Mouse (Mus musculus): ENCODE data around the gene Dctd. TPM values are rescaled to one million over a fixed set of nuclear protein-coding genes. Genes with fewer than 3 reads are reported as not detected.

Dctd gene
- polyA plus RNA-seq, 1 experiment from 2014 or later, result 38.3 TPM

- no peaks in the 10 kb centered on the region for H3K4me1 ChIP-seq
- H3K4me2 ChIP-seq (replicated peaks), result no peak overlapping the region
- H3K27ac ChIP-seq, result no peak overlapping the region
- H3K4me3 ChIP-seq, result no peak overlapping the region
- H3K27me3 ChIP-seq, result no peaks in the 10 kb centered on the region
- 0 out of 2 replicates have a peak, but pooled peaks cover 4% of the 10 kb centered on the region for H3K9me3 ChIP-seq
- H3K36me3 ChIP-seq, result no peaks in the 10 kb centered on the region
- ATAC-seq (ENCODE audit: low FRiP score, low read depth), result no peak
- 93% methylated on average over 9 of the region's 9 CpGs for WGBS
- no peak overlapping the region for H3K9ac ChIP-seq
Measured at GRCm38 (mm10) chr8:48199171-48199570, 100.3 kb downstream of the Dctd start.

- no peak overlapping the region for H3K27ac ChIP-seq
- H3K4me1 ChIP-seq, result no peaks in the 10 kb centered on the region
- H3K9ac ChIP-seq, result no peak overlapping the region
- ATAC-seq (ENCODE audit: low FRiP score, low read depth), result no peak
- 81% methylated on average over 3 of the region's 3 CpGs for WGBS
- no peak overlapping the region for H3K4me3 ChIP-seq
- no peaks in the 10 kb centered on the region for H3K27me3 ChIP-seq
- no peak overlapping the region for H3K4me2 ChIP-seq (replicated peaks)
- no peaks in the 10 kb centered on the region for H3K9me3 ChIP-seq
- no peaks in the 10 kb centered on the region for H3K36me3 ChIP-seq
Measured at GRCm38 (mm10) chr8:48202632-48203031, 103.7 kb downstream of the Dctd start.

Other genes with a start within 250 kb of the Dctd start
- 12.0 and 12.2 TPM in 2 replicates for gene Wwc2, start 108.2 kb upstream of the Dctd start, polyA plus RNA-seq (2015; fragmentation: Nextera tagmentation; extraction: Ambion mirVana)

Data from limb, embryonic 13.5 days (tissue).